Mouse (Mus musculus) midbrain, embryonic 15.5 days (tissue): ENCODE results near the gene 2810004N23Rik. TPM values are rescaled to one million over a fixed set of nuclear protein-coding genes. Genes with fewer than 3 reads are reported as not detected.

Experiments
- ATAC-seq: fragments of 200-750 bp; cut with Nextera tagmentation; replicated peaks from 2 replicates; pipeline ENCODE4 v1.8.0; 2017; ENCODE audit warnings: moderate TSS enrichment
- H3K27ac ChIP-seq: fragments of 300-500 bp; sonication (generic); 2 replicates; pipeline ENCODE4 v1.5.1; 2015; ENCODE audit warnings: mild to moderate bottlenecking, inconsistent platforms
- H3K27me3 ChIP-seq: fragments of 300-500 bp; sonication (generic); replicated peaks from 2 replicates; pipeline ENCODE4 v1.6.1; 2015; ENCODE audit warnings: inconsistent platforms
- H3K36me3 ChIP-seq: fragments of 300-500 bp; sonication (generic); replicated peaks from 2 replicates; pipeline ENCODE4 v1.6.1; 2015; ENCODE audit warnings: inconsistent platforms
- H3K4me1 ChIP-seq: fragments of 300-500 bp; sonication (generic); 2 replicates; pipeline ENCODE4 v1.6.1; 2015; ENCODE audit warnings: inconsistent platforms
- H3K4me2 ChIP-seq: fragments of 300-500 bp; sonication (generic); 2 replicates; pipeline ENCODE4 v1.6.1; 2015; ENCODE audit warnings: inconsistent platforms, mild to moderate bottlenecking, moderate library complexity
- H3K4me3 ChIP-seq: fragments of 300-500 bp; sonication (generic); 2 replicates; pipeline ENCODE4 v1.5.1; 2015; ENCODE audit warnings: mild to moderate bottlenecking, inconsistent platforms
- H3K9ac ChIP-seq: fragments of 300-500 bp; sonication (generic); 2 replicates; pipeline ENCODE4 v1.6.1; 2015; ENCODE audit warnings: mild to moderate bottlenecking, inconsistent platforms
- H3K9me3 ChIP-seq: fragments of 300-500 bp; sonication (generic); 2 replicates; pipeline ENCODE4 v1.6.1; 2016; ENCODE audit warnings: inconsistent platforms
- WGBS: fragments of 180-500 bp; shearing (Covaris S2); methylation state at CpG from one replicate; pipeline ENCODE4 v1.1.7; 2015; ENCODE audit warnings: mixed read lengths; 5-methylcytosine and 5-hydroxymethylcytosine counted together
- polyA plus RNA-seq: library from polyadenylated mRNA; unstranded; fragments of >200 nt; fragmentation: Nextera tagmentation; extraction: Ambion mirVana; gene quantifications from 2 replicates; pipeline ENCODE4 v1.2.1, GENCODE M21; 2015

Gene 2810004N23Rik
- polyA plus RNA-seq, 1 experiment from 2014 or later, result 27.4 TPM

DNA sequence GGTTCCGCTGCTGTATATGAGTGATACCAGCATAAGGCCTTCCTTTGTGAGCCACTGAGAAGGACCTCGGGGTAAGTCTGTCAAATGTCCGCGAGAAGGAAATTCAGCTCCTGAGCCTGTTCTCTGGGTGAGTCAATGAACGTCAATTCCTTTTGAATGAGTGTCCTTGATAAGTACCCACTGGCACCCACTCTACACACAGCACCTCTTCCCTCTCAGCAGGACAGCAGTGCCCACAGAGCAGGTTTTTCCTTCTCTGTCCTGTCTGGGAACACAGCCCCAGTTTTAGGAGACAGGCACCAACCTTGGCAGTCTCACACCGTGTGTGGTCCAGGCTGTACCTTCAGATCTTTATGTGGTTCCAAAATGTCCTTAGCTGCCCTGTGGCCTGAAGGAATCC lies 31.0 kb downstream of the 2810004N23Rik start:
- Histone ChIP-seq H3K4me3 (no peak overlapping the region), H3K36me3 (peaks cover 17% of the 10 kb centered on the region; the same call in 1 of the 2 replicates), H3K27ac (no peak overlapping the region), H3K9ac (no peak overlapping the region), H3K4me2 (no peak overlapping the region), H3K27me3 (no peaks in the 10 kb centered on the region; the same call in 1 of the 2 replicates), H3K9me3 (no peaks in the 10 kb centered on the region), H3K4me1 (no peaks in the 10 kb centered on the region)
- WGBS, result 87% methylated on average over 6 of the region's 6 CpGs
- ATAC-seq, result no peak

DNA sequence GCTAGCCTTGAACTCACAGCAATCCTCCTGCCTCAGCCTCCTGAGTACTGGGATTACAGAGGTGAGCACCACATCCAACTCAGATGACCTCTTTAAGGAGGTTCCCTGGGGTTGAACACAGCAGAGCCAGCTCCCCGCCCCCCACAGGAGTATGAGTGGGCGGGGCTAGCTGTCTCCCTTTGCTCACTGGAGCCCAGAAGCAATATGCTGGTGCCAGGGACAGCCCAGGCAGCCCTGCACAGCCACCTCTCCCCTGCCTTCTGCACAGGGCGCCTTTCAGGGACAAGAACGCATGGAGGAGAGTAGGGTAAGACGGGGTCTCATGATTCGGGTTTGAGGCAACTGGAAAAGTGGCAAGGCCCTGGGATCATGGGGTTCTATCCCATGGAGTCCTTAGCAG lies 31.4 kb downstream of the 2810004N23Rik start:
- WGBS, result 82% methylated on average over 6 of the region's 6 CpGs
- Histone ChIP-seq H3K27ac (no peak overlapping the region), H3K9me3 (no peaks in the 10 kb centered on the region), H3K4me2 (no peak overlapping the region), H3K9ac (no peak overlapping the region), H3K36me3 (peaks cover 17% of the 10 kb centered on the region; the same call in 1 of the 2 replicates), H3K4me1 (no peaks in the 10 kb centered on the region), H3K27me3 (no peaks in the 10 kb centered on the region; the same call in 1 of the 2 replicates), H3K4me3 (no peak overlapping the region)
- no peak for ATAC-seq

DNA sequence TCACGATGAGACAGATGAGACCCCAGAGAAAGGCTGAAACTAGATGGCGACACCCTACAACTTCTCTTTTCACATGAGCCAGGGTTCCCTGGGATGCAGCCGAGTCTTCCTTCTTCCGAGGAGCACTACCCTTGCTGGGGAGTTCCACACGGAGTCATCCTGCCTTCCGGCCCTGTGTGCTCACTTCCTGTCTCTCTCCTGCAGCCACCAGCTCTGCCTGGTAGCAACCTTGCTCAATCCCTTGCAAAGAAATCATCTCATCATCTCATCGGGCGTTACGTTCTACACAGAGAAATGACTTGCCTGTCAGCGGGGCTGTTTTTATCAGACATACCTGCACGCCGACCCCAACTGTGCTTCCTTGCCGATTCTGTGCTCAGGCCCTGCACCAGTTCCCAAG lies 32.9 kb downstream of the 2810004N23Rik start:
- no peak overlapping the region for H3K4me2 ChIP-seq
- no peak overlapping the region for H3K9ac ChIP-seq
- peaks cover 21% of the 10 kb centered on the region; the same call in 1 of the 2 replicates for H3K36me3 ChIP-seq
- no peaks in the 10 kb centered on the region for H3K4me1 ChIP-seq
- H3K27me3 ChIP-seq, result no peaks in the 10 kb centered on the region; the same call in 1 of the 2 replicates
- no peak for ATAC-seq
- no peak overlapping the region for H3K4me3 ChIP-seq
- no peak overlapping the region for H3K27ac ChIP-seq
- whole genome bisulfite sequencing, result 80% methylated on average over 13 of the region's 13 CpGs
- H3K9me3 ChIP-seq, result no peaks in the 10 kb centered on the region

DNA sequence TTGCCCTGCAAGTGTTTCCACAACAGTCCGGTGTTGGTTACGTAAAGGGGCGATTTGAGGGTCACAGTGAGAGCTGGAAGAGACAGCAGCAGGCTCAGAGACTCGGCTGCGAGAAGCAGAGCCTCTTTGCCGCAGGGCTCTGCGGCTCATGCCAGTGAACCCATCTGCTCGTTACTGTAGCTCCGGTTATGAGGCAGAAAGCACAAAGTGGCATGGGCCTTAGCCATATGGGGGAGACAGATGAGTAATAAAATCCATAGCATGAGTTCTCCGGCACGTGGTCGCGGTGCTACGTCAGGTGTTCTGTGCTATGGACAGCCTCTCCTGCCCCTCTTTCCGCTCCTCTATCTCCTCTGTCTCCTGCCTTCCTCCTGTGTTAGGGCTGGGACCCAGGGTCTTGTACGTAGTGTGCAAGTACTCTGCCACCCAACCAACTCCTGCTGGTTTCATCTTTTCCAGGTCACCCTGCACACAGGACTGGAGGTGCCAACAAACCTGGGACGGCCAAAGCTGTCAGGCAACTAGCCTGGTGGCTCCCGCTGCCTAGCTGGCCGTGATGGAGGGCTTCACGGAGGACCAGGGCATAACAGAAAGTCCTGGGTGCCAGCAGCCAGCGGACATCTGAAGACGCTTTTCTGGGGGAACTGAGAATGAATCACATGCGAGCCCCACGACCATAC lies 34.2 kb downstream of the 2810004N23Rik start:
- no peak for ATAC-seq
- Histone ChIP-seq H3K9ac (no peak overlapping the region), H3K9me3 (no peaks in the 10 kb centered on the region), H3K36me3 (peaks cover 30% of the 10 kb centered on the region; the same call in 1 of the 2 replicates), H3K4me2 (no peak overlapping the region), H3K4me1 (no peaks in the 10 kb centered on the region), H3K4me3 (no peak overlapping the region), H3K27ac (no peak overlapping the region), H3K27me3 (no peaks in the 10 kb centered on the region; the same call in 1 of the 2 replicates)
- WGBS, result 83% methylated on average over 24 of the region's 24 CpGs

DNA sequence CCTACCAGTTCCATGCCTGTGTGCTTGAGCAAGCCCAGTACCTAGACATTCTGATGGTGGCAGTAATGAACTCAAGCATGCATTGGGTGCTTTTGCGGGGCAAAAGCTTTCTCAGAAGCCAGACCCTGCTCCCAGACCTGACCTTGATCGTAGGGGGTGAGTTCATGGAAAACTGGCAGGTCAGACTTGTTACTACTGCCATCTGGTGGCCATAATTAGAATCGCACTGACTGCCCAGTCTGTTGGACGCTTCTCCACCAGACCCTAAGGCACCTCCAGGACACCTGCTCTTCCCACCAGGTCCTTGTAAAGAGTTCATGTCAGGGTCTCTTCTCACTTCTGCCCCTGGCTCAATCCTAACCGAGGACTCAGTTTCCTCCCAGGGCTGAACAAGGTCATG lies 35.5 kb downstream of the 2810004N23Rik start:
- WGBS, result 2% methylated on average over 5 of the region's 5 CpGs
- H3K4me3 ChIP-seq, result no peak overlapping the region

DNA sequence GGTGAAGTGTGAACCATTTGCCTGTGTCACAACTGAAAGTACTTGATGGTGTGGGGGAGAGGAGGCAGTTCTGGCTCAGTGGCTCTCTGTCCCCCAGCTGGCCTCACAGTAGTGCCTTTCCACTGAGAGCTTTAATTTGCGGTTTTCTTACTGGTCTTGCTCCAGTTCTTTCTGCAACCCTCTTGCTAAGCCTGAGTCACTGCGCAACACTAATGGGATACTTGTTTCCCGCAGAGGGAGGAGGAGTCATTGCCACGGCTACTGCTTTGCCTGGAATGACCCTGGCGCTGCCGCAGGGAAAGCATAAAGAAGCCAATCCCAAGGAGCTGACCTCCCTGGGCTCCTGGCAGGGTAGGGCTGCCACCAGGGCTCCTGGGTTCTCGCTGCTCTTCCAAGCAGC lies 36.3 kb downstream of the 2810004N23Rik start:
- ATAC-seq, result no peak
- H3K9me3 ChIP-seq, result no peaks in the 10 kb centered on the region
- H3K4me2 ChIP-seq, result no peak overlapping the region
- peaks cover 42% of the 10 kb centered on the region for H3K36me3 ChIP-seq
- 26% methylated on average over 7 of the region's 7 CpGs for WGBS
- no peak overlapping the region for H3K9ac ChIP-seq
- H3K27me3 ChIP-seq, result no peaks in the 10 kb centered on the region; the same call in 1 of the 2 replicates
- H3K4me1 ChIP-seq, result no peaks in the 10 kb centered on the region
- no peak overlapping the region for H3K27ac ChIP-seq
- H3K4me3 ChIP-seq, result no peak overlapping the region

More for the DNA sequence above, 35.5 kb downstream of the 2810004N23Rik start:
- Histone ChIP-seq H3K36me3 (peaks cover 42% of the 10 kb centered on the region), H3K9me3 (no peaks in the 10 kb centered on the region), H3K4me1 (no peaks in the 10 kb centered on the region), H3K27me3 (no peaks in the 10 kb centered on the region; the same call in 1 of the 2 replicates), H3K9ac (no peak overlapping the region), H3K4me2 (no peak overlapping the region), H3K27ac (no peak overlapping the region)
- no peak for ATAC-seq

DNA sequence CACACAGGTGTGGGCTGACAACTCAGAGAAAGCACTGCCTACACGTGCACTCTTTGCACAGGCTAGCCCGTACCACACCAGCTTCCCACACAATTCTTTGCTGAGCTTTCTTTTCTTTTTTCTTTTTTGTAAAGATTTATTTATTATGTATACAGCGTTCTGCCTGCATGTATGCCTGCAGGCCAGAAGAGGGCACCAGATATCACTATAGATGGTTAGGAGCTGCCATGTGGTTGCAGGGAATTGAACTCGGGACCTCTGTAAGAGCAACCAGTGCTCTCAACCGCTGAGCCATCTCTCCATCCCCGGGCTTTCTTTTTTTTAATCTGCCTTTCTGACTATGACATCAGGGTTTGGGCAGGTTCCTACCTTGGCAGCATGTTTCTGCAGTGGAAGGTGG lies 39.4 kb downstream of the 2810004N23Rik start:
- peaks cover 41% of the 10 kb centered on the region for H3K36me3 ChIP-seq
- H3K9me3 ChIP-seq, result no peaks in the 10 kb centered on the region
- H3K4me1 ChIP-seq, result no peaks in the 10 kb centered on the region
- no peak overlapping the region for H3K9ac ChIP-seq
- H3K27ac ChIP-seq, result no peak overlapping the region
- no peak for ATAC-seq
- no peaks in the 10 kb centered on the region; the same call in 1 of the 2 replicates for H3K27me3 ChIP-seq
- H3K4me2 ChIP-seq, result no peak overlapping the region
- no peak overlapping the region for H3K4me3 ChIP-seq
- WGBS, result 70% methylated on average over 6 of the region's 6 CpGs

DNA sequence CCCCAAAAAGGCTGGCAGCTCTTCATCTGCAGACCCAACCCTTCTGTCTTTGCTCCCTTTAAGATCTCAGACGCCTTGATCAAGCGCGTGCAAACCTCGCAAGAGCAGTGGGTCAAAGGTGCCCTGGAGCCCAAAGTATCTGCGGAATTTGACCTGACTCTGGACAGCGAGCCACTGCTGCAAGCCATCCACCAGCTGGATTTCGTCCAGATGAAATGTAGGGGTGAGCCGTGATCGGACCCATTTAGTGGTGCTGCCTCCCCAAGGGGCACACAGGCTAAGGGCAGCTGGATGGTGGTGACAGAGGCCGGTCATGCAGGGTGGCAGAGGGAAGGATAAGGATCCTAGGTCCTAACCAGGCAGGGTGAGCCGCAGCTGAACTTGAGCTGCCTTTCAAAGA lies 42.8 kb downstream of the 2810004N23Rik start:
- H3K9me3 ChIP-seq, result no peaks in the 10 kb centered on the region
- no peaks in the 10 kb centered on the region for H3K4me1 ChIP-seq
- H3K9ac ChIP-seq, result no peak overlapping the region
- H3K4me2 ChIP-seq, result no peak overlapping the region
- no peak for ATAC-seq
- no peak overlapping the region for H3K27ac ChIP-seq
- H3K36me3 ChIP-seq, result peaks cover 54% of the 10 kb centered on the region
- 77% methylated on average over 11 of the region's 11 CpGs for WGBS
- no peak overlapping the region for H3K4me3 ChIP-seq
- H3K27me3 ChIP-seq, result no peaks in the 10 kb centered on the region

DNA sequence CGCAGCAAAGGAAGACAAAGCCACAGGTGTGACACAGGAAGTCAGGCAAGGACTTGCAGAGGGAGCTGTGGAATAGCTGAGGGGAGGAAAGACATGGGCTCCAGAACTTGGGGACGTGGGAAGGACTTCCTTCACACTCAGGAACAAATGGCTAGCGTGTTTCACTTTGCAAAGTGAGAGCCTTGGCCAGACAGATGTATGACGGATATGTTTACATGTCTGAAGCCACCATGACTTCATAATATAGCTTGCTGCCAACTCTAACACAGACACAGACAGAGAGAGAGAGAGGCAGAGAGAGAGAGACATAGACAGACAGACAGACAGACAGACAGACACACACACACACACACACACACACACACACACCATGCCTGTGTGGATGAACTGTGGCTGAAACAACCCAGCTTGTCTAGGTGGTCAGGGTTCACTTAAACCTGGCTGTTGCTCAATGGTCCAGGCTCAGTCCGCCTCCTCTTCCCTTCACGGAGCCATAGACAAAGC lies 43.3 kb downstream of the 2810004N23Rik start:
- Histone ChIP-seq H3K4me3 (no peak overlapping the region), H3K4me2 (no peak overlapping the region), H3K4me1 (no peaks in the 10 kb centered on the region), H3K27ac (no peak overlapping the region), H3K9me3 (no peaks in the 10 kb centered on the region), H3K9ac (no peak overlapping the region), H3K36me3 (peaks cover 49% of the 10 kb centered on the region), H3K27me3 (no peaks in the 10 kb centered on the region)
- WGBS, result 77% methylated on average over 6 of the region's 6 CpGs
- ATAC-seq, result no peak

DNA sequence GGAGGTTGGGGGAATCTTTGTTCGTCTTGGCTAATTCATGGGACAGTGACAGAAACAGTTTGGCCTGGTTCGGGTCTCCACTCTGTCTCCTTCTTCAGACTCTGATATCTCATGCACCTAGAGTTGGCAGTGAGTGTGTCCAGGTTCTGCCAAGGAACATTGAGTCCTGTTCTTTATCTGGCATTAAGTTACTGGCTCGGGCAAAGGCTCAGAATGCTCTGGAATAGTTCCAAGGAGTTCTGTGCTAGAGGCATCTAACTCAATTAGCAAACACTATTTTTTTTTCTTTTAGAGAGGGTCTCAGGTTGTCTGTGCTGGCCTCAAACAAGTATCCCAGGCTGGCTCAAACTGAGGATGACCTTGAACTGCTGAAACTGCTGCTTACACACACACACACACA lies 45.6 kb downstream of the 2810004N23Rik start:
- WGBS, result 92% methylated on average over 3 of the region's 3 CpGs

DNA sequence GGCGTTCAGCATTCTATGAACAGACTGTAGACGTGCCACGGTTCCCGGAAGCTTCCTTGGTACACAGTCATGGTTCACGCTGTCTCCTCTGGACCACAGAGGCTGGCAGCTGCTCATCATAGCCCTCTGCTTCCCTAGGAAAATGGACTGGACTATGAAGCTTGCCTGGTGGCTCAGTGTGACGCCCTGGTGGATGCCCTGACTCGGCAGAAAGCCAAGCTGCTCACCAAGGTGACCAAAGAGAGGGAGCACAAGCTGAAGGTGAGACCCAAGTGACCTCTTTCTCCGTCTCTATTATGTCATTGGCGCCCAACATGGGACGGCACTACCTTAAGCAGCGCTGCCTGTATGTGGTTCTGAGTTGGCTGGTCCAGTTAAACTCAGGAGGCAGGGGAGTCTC lies 46.1 kb downstream of the 2810004N23Rik start:
- no peak overlapping the region for H3K4me3 ChIP-seq
- no peaks in the 10 kb centered on the region for H3K4me1 ChIP-seq
- no peak overlapping the region for H3K4me2 ChIP-seq
- no peak overlapping the region for H3K27ac ChIP-seq
- no peaks in the 10 kb centered on the region for H3K27me3 ChIP-seq
- WGBS, result 92% methylated on average over 11 of the region's 11 CpGs
- no peak overlapping the region for H3K9ac ChIP-seq
- H3K9me3 ChIP-seq, result no peaks in the 10 kb centered on the region
- H3K36me3 ChIP-seq, result peaks cover 32% of the 10 kb centered on the region
- ATAC-seq, result no peak

More for the DNA sequence above, 45.6 kb downstream of the 2810004N23Rik start:
- H3K4me2 ChIP-seq, result no peak overlapping the region
- H3K4me3 ChIP-seq, result no peak overlapping the region
- no peaks in the 10 kb centered on the region for H3K9me3 ChIP-seq
- H3K36me3 ChIP-seq, result peaks cover 32% of the 10 kb centered on the region
- no peak for ATAC-seq
- no peaks in the 10 kb centered on the region for H3K27me3 ChIP-seq
- no peak overlapping the region for H3K27ac ChIP-seq
- H3K4me1 ChIP-seq, result no peaks in the 10 kb centered on the region
- H3K9ac ChIP-seq, result no peak overlapping the region

DNA sequence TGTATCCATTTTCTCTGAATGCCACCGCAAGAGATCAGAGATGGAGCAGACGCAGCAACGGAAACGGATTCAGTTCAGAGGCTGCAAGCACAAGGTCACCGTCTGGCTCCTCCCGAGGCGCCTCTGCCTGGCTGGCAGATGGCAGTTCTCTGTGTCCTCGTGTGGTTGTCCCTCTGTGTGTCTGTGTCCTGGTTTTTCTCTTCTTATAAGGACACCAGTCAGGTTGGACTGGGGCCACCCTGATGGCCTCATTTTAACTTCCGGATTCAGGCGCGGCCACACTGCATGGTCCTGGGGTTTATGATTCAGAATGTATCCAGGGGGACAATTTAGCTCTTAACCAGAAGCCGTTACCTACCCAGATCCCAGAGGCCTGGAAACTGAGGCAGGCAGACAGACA lies 47.0 kb downstream of the 2810004N23Rik start:
- Histone ChIP-seq H3K4me1 (peaks cover 5% of the 10 kb centered on the region), H3K36me3 (peaks cover 32% of the 10 kb centered on the region), H3K9ac (no peak overlapping the region), H3K27ac (no peak overlapping the region), H3K4me3 (no peak overlapping the region), H3K4me2 (no peak overlapping the region), H3K27me3 (no peaks in the 10 kb centered on the region), H3K9me3 (no peaks in the 10 kb centered on the region)
- ATAC-seq, result no peak
- WGBS, result 87% methylated on average over 12 of the region's 12 CpGs

DNA sequence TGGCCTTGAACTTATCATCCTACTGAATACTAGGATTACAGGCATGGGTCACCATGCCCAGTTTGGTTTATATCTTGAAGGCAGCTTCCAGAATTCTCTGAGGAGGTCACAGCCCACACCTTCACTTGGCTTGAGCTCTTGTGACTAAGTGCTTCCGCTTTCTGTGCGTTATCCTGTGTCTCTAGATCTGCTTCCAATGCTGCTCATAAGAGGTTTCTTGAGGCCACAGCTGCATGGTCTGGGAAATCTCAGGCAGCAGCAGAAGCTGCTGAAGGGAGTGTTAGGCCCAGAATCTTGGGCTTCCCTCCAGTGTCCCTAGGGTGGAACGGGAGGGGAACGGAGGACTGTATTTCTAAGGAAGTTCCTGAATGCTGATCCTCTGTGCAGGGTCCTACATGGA lies 49.6 kb downstream of the 2810004N23Rik start:
- ATAC-seq, result no peak
- no peak overlapping the region for H3K27ac ChIP-seq
- peaks cover 19% of the 10 kb centered on the region for H3K36me3 ChIP-seq
- WGBS, result 95% methylated on average over 4 of the region's 4 CpGs
- H3K9ac ChIP-seq, result no peak overlapping the region
- no peaks in the 10 kb centered on the region for H3K9me3 ChIP-seq
- H3K4me3 ChIP-seq, result no peak overlapping the region
- no peak overlapping the region for H3K4me2 ChIP-seq
- no peaks in the 10 kb centered on the region for H3K27me3 ChIP-seq
- H3K4me1 ChIP-seq, result peaks cover 19% of the 10 kb centered on the region
